Mouse (Mus musculus) effector memory CD4-positive, alpha-beta T cell, adult 5 months (primary cell): ENCODE results near the gene Tmed2. TPM values are rescaled to one million over a fixed set of nuclear protein-coding genes. Genes with fewer than 3 reads are reported as not detected.

Source experiments
- polyA plus RNA-seq: library from polyadenylated mRNA; unstranded; fragments of 100-300 nt; shearing (Covaris generic); gene quantifications from one replicate; pipeline ENCODE4 v1.2.1, GENCODE M21; 2017

Tmed2 gene
- 521 TPM for polyA plus RNA-seq

DNA sequence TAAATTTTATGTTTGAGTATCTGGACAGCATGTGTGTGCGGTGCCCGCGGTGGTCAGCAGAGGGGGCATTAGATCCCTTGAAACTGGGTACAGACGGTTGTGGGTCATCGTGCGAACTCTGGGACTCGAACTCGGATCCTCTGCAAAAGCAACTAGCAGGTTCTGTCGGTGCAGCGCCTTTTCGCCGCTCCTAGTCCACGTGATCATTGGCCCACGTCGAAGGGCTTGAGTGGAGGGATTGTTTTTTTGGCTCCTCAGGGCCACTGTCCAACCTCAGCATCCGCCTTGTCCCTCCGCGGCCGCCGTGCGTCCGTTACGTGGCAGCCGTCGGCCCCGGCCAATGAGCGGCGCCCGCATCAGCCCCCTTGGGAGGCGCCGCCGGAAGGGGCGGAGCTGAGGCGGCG is at the start of gene Tmed2:
Gene Tmed2 (plus strand): TSS at position 313 of the 404 bp plus-strand sequence.

DNA sequence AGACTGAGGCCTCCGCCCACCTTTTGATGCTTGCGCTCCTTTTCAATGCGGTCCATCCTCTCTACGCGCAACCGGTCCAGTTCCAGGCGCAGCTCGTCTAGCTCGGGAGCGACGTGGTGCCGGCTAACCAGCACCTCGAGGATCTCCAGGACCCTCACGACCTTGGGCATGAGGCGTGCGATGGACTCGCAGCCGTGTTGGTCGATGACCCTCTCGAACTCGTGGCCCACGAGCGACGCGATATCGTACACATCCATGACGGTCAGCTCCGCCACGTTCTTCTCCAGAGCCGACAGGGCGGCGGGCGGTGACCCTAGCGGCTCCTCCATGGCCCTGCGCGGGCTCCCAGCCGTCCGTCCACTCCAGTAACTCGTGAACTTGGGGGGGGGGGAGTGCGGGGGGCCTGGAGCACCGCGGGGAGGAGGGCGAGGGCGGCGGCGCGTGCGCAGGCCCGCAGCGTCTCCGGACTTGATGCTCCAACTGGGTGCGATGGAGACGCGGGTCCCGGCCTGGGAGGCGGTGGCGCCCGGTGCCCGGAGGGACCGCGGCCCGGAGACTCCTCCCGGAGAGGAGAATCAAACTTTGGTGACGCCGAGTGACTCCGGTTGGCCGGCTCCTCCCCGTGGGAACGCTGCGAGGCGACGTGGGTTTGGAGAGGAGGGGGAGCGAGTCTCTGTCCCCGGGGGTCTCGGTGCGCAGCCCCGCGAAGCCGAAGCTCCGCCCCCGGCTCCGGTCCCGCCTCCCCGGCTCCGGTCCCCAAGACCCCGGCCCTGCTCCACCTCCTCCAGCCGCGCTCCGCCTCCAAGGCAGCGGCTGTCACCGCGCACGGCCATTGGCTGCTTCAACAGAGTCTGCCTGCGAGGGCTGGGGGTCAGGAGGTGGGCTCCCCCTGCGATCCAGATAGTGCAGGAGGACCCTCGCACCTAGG is 9.6 kb upstream of the Tmed2 start, which contains the start of gene Rilpl1:
Gene Rilpl1 (minus strand): TSS at position 737 of the 928 bp plus-strand sequence.

DNA sequence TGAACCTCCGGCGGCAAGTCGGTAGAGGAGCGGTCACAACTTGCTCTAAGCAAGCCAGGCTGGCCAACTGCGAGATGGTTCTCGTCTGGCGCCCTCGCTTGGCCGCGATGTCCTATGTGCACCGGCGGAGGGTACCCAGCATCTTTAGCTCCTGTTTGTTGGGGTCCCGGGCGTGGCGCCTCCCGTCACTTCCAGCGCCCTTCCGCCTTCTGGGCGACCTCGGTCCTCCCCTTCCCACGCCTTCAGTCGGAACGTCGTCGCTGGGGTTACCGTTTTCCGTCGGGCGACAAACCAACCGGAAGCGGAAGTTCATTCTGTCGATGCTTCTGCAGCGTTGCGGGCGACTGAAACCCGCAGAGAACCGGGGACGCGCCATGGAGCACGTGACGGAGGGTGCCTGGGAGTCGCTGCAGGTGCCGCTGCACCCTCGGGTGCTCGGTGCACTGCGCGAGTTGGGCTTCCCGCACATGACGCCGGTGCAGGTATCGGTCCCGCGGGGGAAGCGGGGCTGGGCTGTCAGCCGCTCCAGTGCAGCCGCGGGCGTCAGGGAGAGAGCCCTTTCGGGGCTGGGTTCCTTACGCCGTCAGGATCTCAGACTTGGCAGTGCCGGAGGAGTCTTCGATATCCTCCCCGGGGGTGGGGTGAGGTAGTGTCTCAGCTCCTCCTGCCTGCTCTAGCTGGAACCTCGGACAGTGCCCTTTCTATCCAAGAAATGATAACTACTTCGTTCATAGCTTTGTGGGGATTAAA is 12.2 kb downstream of the Tmed2 start, which contains the start of gene Ddx55:
Gene Ddx55 (plus strand): TSS at position 307 of the 750 bp plus-strand sequence.

GRCm38 (mm10) chr5:124578633-124579317 is 38.3 kb downstream of the Tmed2 start, which contains the start of the genes Eif2b1 and Gtf2h3:
Eif2b1 (minus strand) TSS chr5:124579131.
Gtf2h3 (plus strand) TSS chr5:124579140.

Other genes starting within 250 kb of the Tmed2 start
- 22.7 TPM for gene Mphosph9, start 212.7 kb upstream of the Tmed2 start, polyA plus RNA-seq
- 2.5 TPM for gene 2810006K23Rik, start 212.6 kb upstream of the Tmed2 start, polyA plus RNA-seq
- 119 TPM for gene Cdk2ap1, start 177.6 kb upstream of the Tmed2 start, polyA plus RNA-seq
- gene Sbno1, start 114.7 kb upstream of the Tmed2 start, polyA plus RNA-seq = 102 TPM
- gene Kmt5a, start 100.8 kb upstream of the Tmed2 start, polyA plus RNA-seq = 68.9 TPM
- gene Rilpl2, start 62.3 kb upstream of the Tmed2 start, polyA plus RNA-seq = 82.7 TPM
- gene Snrnp35, start 57.6 kb upstream of the Tmed2 start, polyA plus RNA-seq = 7.1 TPM
- gene Rilpl1, start 9.3 kb upstream of the Tmed2 start, polyA plus RNA-seq = 2.1 TPM
- 15.8 TPM for gene Ddx55, start 12.2 kb downstream of the Tmed2 start, polyA plus RNA-seq
- gene Eif2b1, start 38.4 kb downstream of the Tmed2 start, polyA plus RNA-seq = 21.1 TPM
- gene Gtf2h3, start 38.4 kb downstream of the Tmed2 start, polyA plus RNA-seq = 17.5 TPM
- gene Atp6v0a2, start 87.9 kb downstream of the Tmed2 start, polyA plus RNA-seq = 86.0 TPM
- gene Dnah10, start 184.4 kb downstream of the Tmed2 start, polyA plus RNA-seq = 0.06 TPM